Mouse (Mus musculus): Measurements from ENCODE around the gene Ankib1. TPM values are rescaled to one million over a fixed set of nuclear protein-coding genes. Genes with fewer than 3 reads are reported as not detected.
"Not testable (repeated sequence)": the region's sequence is repeated elsewhere in the genome, so short reads cannot be mapped to it uniquely, and the experiment has no call there.

Ankib1 gene
- 11.5 and 12.1 TPM in 2 replicates for polyA plus RNA-seq (2015; fragmentation: Nextera tagmentation; extraction: Ambion mirVana)

DNA sequence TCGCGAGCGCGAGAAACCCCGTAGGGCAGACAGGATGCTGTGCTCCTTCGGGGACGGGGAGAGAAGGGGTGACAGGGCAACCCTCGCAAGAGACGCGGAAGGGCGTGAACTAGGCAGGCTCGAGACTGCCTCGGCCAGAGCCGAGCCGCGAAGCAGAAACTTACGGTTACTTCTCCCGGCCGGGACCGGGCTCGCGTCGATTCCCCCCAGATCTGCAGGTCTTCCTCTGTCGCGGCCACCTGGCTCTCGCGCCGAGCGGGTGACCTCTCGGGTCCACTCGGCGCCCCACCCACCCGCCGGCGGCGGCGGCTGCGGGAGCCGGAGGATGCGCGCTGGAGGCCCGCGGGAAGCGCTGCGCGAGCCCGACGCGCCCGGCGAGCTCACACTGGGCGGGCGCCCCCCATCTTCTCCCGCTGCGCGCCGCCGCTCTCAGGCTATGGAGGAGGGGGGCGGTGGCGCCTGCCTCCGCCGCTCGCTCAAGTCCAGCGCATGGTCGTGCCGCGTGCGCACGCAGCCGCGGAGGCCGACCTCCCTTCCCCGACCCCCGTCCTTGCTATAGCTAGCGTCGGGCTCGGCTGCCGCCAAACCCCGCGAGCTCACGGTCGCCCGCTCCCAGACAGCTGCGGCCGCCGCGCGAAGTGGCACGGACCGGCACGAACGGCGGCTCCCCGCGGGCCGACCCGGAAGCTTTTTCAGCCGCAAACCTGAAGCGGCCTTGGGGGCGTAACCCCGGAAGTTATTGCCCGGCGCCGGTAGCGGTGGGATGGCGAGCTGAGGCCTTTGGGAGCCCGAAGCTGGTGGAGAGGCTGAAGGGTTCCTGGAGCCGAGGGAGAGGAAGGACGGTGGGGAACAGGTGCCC, at the start of gene Ankib1, which contains the start of gene Krit1:
Gene Ankib1, minus strand, starts transcription at position 493 of the 859 bp plus-strand sequence.
Gene Krit1, plus strand, starts transcription at position 752 of the 859 bp plus-strand sequence.
- Histone ChIP-seq H3K4me1 (ENCODE audit: insufficient read depth, low read length) (peaks cover 5% of the 10 kb centered on the region; the same call in 1 of the 2 replicates), H3K4me2 (replicated peaks; ENCODE audit: low read depth, low read length) (peak within 1 kb of the TSS; percentile 93), H3K9me3 (ENCODE audit: low read length) (no peaks in the 10 kb centered on the region), H3K4me3 (ENCODE audit: low read length) (peak within 1 kb of the TSS; percentile 89), H3K27me3 (ENCODE audit: insufficient read depth, low read length) (no peaks in the 10 kb centered on the region), H3K9ac (replicated peaks; ENCODE audit: low read length) (peak within 1 kb of the TSS; percentile 88), H3K36me3 (ENCODE audit: insufficient read depth, low read length) (no peaks in the 10 kb centered on the region), H3K27ac (ENCODE audit: low read length) (peak within 1 kb of the TSS; percentile 85)
- under 1% methylated on average over 96 of the region's 109 CpGs for WGBS
- ATAC-seq (ENCODE audit: low FRiP score, low TSS enrichment), result peak; percentile 96

DNA sequence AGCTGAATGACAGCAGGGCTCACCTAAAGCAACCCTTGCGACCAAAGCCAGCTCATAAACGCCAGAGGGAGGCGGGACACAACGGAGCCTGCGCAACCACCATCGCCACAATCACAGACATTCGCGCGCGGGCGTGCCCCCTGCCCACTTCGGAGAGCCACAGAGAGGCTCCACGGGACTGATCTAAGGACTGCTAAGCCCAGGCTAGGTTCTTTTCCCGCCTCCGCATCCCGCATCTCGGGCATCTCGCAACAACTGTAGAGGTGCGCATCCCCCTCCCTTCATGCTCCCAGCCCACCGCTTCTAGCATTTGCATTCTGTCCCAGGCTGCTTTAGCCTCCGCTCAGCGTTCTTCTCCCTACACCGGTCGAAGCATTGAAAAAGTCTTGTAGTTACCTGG, 42.3 kb upstream of the Ankib1 start, which contains the start of gene Lrrd1:
Gene Lrrd1, plus strand, starts transcription at position 148 of the 400 bp plus-strand sequence.
- Histone ChIP-seq H3K4me3 (ENCODE audit: low read length) (peak within 1 kb of the TSS; percentile 37), H3K9ac (replicated peaks; ENCODE audit: low read length) (0 out of 2 replicates have a peak within 1 kb of the TSS, but pooled peaks have one; percentile 4), H3K4me2 (replicated peaks; ENCODE audit: low read depth, low read length) (peak within 1 kb of the TSS; percentile 66), H3K4me1 (ENCODE audit: insufficient read depth, low read length) (0 out of 2 replicates have a peak, but pooled peaks cover 3% of the 10 kb centered on the region), H3K9me3 (ENCODE audit: low read length) (no peaks in the 10 kb centered on the region), H3K27me3 (ENCODE audit: insufficient read depth, low read length) (no peaks in the 10 kb centered on the region), H3K36me3 (ENCODE audit: insufficient read depth, low read length) (0 out of 2 replicates have a peak, but pooled peaks cover 6% of the 10 kb centered on the region), H3K27ac (ENCODE audit: low read length) (no peak within 1 kb of the TSS)
- ATAC-seq (ENCODE audit: low FRiP score, low TSS enrichment), result no peak
- WGBS, result 3% methylated on average over 24 of the region's 24 CpGs

DNA sequence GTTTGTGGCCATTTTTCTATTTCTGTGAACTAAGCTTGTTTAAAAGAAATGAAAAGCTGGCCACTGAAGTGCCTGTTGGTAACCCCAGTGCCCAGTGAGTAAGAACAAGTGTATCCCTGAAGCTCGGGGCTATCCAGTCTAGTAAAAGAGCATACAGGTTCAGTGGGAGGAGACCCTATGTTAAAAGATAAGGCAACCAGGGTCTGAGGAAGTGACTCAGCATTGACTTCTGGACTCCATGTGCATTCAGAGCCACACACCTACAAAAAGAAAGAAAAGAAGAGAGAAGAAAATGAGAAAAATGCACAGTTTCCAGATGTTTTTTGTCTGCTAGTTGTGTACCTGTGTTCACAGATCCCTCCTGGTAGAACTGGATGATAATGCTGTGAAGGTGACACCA, 31.4 kb upstream of the Ankib1 start:
- H3K9ac ChIP-seq (replicated peaks; ENCODE audit: low read length), result no peak overlapping the region
- 81% methylated on average over 1 of the region's 1 CpGs for WGBS
- H3K4me3 ChIP-seq (ENCODE audit: low read length), result no peak overlapping the region
- ATAC-seq (ENCODE audit: low FRiP score, low TSS enrichment), result no peak
- H3K4me1 ChIP-seq (ENCODE audit: insufficient read depth, low read length), result no peaks in the 10 kb centered on the region
- H3K27ac ChIP-seq (ENCODE audit: low read length), result no peak overlapping the region
- H3K36me3 ChIP-seq (ENCODE audit: insufficient read depth, low read length), result peaks cover 25% of the 10 kb centered on the region
- H3K4me2 ChIP-seq (replicated peaks; ENCODE audit: low read depth, low read length), result no peak overlapping the region
- H3K9me3 ChIP-seq (ENCODE audit: low read length), result peaks cover 8% of the 10 kb centered on the region
- H3K27me3 ChIP-seq (ENCODE audit: insufficient read depth, low read length), result no peaks in the 10 kb centered on the region

DNA sequence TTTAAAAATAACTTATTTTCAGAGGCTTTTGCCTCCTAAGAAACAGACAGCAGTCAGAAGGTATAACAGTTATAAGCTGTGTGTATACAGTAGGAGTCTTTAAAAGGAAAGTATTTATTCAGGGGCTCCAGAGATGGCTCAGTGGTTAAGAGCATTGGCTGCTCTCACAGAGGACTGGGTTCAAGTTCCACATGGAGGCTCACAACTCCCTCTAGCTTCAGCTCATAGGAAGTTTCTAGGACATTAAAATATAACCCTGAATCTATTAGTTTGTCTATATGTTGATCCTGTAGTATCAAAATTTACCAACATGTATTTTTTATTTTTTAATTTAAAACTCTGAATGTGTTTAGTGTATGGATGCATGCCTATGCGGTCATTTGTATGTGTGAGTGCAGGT, 5.7 kb upstream of the Ankib1 start:
- WGBS, result 100% methylated on average over 1 of the region's 1 CpGs
- Histone ChIP-seq H3K27ac (ENCODE audit: low read length) (no peak overlapping the region), H3K36me3 (ENCODE audit: insufficient read depth, low read length) (peaks cover 11% of the 10 kb centered on the region), H3K27me3 (ENCODE audit: insufficient read depth, low read length) (no peaks in the 10 kb centered on the region), H3K9me3 (ENCODE audit: low read length) (no peaks in the 10 kb centered on the region), H3K9ac (replicated peaks; ENCODE audit: low read length) (no peak overlapping the region), H3K4me2 (replicated peaks; ENCODE audit: low read depth, low read length) (no peak overlapping the region), H3K4me3 (ENCODE audit: low read length) (no peak overlapping the region), H3K4me1 (ENCODE audit: insufficient read depth, low read length) (peaks cover 3% of the 10 kb centered on the region; the same call in 1 of the 2 replicates)
- no peak for ATAC-seq (ENCODE audit: low FRiP score, low TSS enrichment)

DNA sequence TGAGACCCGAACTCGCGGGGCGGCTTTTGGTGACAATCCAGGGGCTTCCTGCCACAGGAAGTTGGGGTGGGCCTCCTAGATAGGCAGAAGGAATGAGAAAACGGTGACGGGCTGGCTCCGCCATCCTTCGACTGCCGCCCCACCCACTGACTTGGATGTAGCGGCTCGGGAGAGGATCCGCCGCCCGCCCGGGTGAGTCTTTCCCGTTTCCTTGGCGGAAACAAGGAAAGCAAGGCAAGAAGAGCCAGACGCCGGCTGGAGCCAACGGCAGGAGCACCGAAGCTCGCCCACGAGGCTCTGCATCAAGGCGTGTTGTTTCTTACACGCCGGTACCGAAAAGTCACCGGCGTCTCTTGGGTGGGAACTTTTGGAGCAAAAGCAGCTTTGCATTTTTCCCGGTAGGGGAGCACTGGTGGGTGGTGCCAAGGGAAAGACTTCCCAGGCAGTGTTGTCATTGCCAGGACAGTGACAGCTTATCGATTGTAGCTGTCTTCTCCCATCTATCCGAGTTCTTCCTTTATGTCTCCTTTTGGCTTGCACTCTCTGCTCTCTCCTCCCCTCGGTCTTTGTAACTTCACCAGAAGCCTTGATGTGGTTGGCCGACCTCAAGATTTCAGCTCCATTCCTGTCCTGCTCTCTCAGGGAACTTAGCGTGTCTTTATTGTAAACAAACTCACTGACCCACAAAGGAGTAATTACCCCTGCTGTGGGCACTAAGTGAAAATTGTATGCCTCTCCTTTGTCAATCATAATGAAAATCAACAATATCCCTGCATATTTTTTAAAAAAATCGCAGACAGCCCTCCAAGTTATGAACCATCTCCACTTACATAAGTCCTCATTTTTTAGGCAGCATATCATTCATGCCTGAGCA, 804 bp upstream of the Ankib1 start:
- ATAC-seq (ENCODE audit: low FRiP score, low TSS enrichment), result peak; percentile 77
- Histone ChIP-seq H3K36me3 (ENCODE audit: insufficient read depth, low read length) (no peaks in the 10 kb centered on the region), H3K9me3 (ENCODE audit: low read length) (no peaks in the 10 kb centered on the region), H3K27me3 (ENCODE audit: insufficient read depth, low read length) (no peaks in the 10 kb centered on the region), H3K9ac (replicated peaks; ENCODE audit: low read length) (peak overlapping the region; percentile 88), H3K4me3 (ENCODE audit: low read length) (peak overlapping the region; percentile 89), H3K27ac (ENCODE audit: low read length) (peak overlapping the region; percentile 85), H3K4me1 (ENCODE audit: insufficient read depth, low read length) (peaks cover 5% of the 10 kb centered on the region; the same call in 1 of the 2 replicates), H3K4me2 (replicated peaks; ENCODE audit: low read depth, low read length) (peak overlapping the region; percentile 93)
- WGBS, result under 1% methylated on average over 36 of the region's 36 CpGs

DNA sequence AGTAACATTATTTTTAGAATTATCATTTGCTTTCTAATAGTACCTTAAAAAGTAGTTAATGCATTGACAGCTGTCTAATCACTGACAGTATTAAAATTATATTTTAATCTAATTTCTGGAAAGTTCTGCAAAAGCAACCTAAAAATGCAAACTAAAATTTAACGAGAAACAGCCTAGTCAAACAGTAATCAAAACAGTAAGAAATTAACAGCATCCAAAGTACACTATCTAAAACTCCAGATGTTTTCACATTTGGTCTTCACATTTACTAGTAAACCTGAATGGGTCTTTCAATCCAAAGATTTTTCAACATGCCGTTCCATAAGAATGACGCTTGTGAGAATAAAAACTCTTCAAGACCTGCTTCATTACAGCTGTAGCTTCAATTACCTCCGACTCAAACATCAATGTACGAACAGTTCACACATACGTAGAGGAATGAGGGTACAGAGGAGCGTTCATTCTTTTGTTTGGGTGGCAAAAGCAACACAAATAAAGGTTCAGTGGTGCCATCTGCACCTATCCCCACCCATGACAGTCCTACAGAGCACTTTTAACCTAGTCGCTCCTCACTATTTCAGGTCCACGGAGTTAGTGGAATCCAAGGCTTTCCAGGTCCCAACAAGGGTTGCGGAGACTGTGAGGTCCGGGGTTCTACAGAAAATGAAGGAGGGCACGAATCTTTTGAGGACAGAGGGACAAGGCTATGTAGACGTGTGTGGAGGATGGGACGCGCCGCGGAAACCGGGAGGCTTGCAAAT, 873 bp downstream of the Ankib1 start:
- Histone ChIP-seq H3K9me3 (ENCODE audit: low read length) (no peaks in the 10 kb centered on the region), H3K9ac (replicated peaks; ENCODE audit: low read length) (peak overlapping the region; percentile 88), H3K4me3 (ENCODE audit: low read length) (peak overlapping the region; percentile 89), H3K4me1 (ENCODE audit: insufficient read depth, low read length) (peaks cover 5% of the 10 kb centered on the region; the same call in 1 of the 2 replicates), H3K36me3 (ENCODE audit: insufficient read depth, low read length) (no peaks in the 10 kb centered on the region), H3K4me2 (replicated peaks; ENCODE audit: low read depth, low read length) (peak overlapping the region; percentile 93), H3K27ac (ENCODE audit: low read length) (peak overlapping the region; percentile 85), H3K27me3 (ENCODE audit: insufficient read depth, low read length) (no peaks in the 10 kb centered on the region)
- ATAC-seq (ENCODE audit: low FRiP score, low TSS enrichment), result no peak; the same call in 1 of the 2 replicates
- 3% methylated on average over 18 of the region's 18 CpGs for WGBS

DNA sequence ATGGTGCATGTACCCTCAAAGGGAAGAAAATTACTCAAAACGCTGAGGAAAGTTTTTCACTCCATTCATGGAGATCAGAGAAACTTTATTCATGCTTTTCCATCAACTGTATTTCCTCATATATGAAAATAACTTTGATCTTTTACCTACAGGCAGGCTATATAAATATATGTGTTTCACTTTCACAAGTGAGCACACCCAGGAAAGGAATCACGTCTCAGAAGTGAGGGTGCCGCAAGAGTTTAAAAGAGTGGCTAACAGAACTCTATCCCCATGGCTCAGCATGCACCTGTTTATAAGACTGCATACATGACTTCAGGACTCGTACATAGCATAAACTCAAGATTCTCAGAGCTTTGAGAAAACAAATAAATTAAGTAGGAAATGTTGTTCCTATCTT, 1.8 kb downstream of the Ankib1 start:
- Histone ChIP-seq H3K4me2 (replicated peaks; ENCODE audit: low read depth, low read length) (peak overlapping the region; percentile 16), H3K4me3 (ENCODE audit: low read length) (no peak overlapping the region; the same call in 1 of the 2 replicates), H3K9ac (replicated peaks; ENCODE audit: low read length) (no peak overlapping the region), H3K9me3 (ENCODE audit: low read length) (no peaks in the 10 kb centered on the region), H3K27ac (ENCODE audit: low read length) (no peak overlapping the region), H3K36me3 (ENCODE audit: insufficient read depth, low read length) (no peaks in the 10 kb centered on the region), H3K4me1 (ENCODE audit: insufficient read depth, low read length) (peaks cover 5% of the 10 kb centered on the region; the same call in 1 of the 2 replicates), H3K27me3 (ENCODE audit: insufficient read depth, low read length) (no peaks in the 10 kb centered on the region)
- no peak for ATAC-seq (ENCODE audit: low FRiP score, low TSS enrichment)
- 70% methylated on average over 4 of the region's 4 CpGs for WGBS

DNA sequence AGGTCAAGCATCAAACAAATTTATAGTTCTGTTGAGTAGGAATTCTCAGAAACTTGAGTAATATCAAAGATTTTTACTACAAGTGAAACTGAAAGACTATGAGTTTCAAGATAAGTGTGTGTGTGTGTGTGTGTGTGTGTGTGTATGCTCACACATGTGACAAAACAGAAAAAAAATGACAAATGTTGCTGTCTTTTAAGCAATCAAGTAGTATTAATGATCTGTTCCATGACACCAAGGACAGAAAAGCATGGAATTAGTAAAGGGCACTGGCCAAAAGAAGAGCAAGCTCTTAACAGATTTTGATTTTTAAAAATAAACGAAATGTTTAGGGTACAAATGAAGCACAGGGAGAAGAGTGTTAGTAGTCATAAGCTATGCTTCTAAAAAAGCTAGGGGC, 2.7 kb downstream of the Ankib1 start:
- Histone ChIP-seq H3K4me3 (ENCODE audit: low read length) (no peak overlapping the region), H3K9me3 (ENCODE audit: low read length) (no peaks in the 10 kb centered on the region), H3K27me3 (ENCODE audit: insufficient read depth, low read length) (no peaks in the 10 kb centered on the region), H3K27ac (ENCODE audit: low read length) (no peak overlapping the region), H3K4me2 (replicated peaks; ENCODE audit: low read depth, low read length) (no peak overlapping the region), H3K9ac (replicated peaks; ENCODE audit: low read length) (no peak overlapping the region), H3K4me1 (ENCODE audit: insufficient read depth, low read length) (peaks cover 5% of the 10 kb centered on the region; the same call in 1 of the 2 replicates), H3K36me3 (ENCODE audit: insufficient read depth, low read length) (no peaks in the 10 kb centered on the region)
- 95% methylated on average over 1 of the region's 1 CpGs for WGBS
- no peak for ATAC-seq (ENCODE audit: low FRiP score, low TSS enrichment)

DNA sequence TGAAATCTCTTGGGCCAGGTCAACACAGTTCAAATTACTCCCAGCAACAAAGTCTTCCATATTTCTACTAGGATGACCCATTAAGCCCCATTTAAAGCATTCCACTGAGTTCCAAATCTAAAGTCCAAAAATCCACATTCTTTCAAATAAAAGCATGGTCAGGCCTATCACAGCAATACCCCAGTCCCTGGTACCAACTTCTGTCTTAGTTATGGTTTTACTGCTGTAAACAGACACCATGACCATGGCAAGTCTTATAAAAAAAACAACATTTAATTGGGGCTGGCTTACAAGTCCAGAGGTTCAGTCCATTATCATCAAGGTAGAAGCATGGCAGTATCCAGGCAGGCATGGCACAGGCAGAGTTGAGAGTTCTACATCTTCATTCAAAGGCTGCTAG, 4.1 kb downstream of the Ankib1 start:
- H3K4me3 ChIP-seq (ENCODE audit: low read length); H3K4me1 ChIP-seq (ENCODE audit: insufficient read depth, low read length); H3K27ac ChIP-seq (ENCODE audit: low read length); H3K27me3 ChIP-seq (ENCODE audit: insufficient read depth, low read length); H3K9me3 ChIP-seq (ENCODE audit: low read length); H3K36me3 ChIP-seq (ENCODE audit: insufficient read depth, low read length); ATAC-seq (ENCODE audit: low FRiP score, low TSS enrichment); H3K4me2 ChIP-seq (replicated peaks; ENCODE audit: low read depth, low read length); H3K9ac ChIP-seq (replicated peaks; ENCODE audit: low read length): not testable (repeated sequence)
